Mouse (Mus musculus): ENCODE results near the gene Fam89b. TPM values are rescaled to one million over a fixed set of nuclear protein-coding genes. Genes with fewer than 3 reads are reported as not detected.

Fam89b gene
- polyA plus RNA-seq, 1 experiment: 33.5 TPM

- peaks cover 2% of the 10 kb centered on the region; the same call in 1 of the 2 replicates for H3K4me1 ChIP-seq (ENCODE audit: control insufficient read depth, insufficient read depth, low read length)
- TF ChIP-seq POLR2A (IDR thresholded peaks at IDR 0.05; ENCODE audit: borderline replicate concordance, control insufficient read depth, low read depth, low read length) (peak; percentile 8; the same call in 1 of the 2 replicates), CTCF (IDR thresholded peaks at IDR 0.05; ENCODE audit: control insufficient read depth, insufficient read depth, low read length) (no peak)
- no peak overlapping the region for H3K27ac ChIP-seq (ENCODE audit: control insufficient read depth, insufficient read depth, low read depth, low read length, poor library complexity)
- 90% methylated on average over 12 of the region's 12 CpGs for WGBS
- H3K4me3 ChIP-seq (replicated peaks; ENCODE audit: control insufficient read depth, low read depth, low read length): no peak overlapping the region
Measured at GRCm38 (mm10) chr19:5684236-5684635, 45.2 kb downstream of the Fam89b start.

DNA sequence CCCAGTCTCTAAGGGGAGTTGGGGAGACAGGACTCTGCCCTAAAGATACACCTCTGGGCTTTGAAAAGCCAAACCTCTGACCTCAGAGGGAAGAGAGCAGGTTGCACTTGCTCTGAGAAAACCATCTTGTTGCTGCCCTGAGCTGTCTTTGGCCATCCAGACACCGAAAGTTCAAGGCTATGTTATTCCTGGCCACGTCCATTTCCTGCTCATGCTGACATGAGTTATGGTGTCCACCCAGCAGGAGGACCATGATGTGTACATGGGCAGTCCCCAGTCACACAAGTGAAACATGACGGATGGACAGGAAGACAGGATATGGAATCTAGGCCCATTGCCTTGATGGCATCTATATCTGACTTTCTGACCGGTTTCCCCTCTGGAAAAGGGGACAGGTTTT, 49.0 kb downstream of the Fam89b start:
- no peak for TF ChIP-seq POLR2A (IDR thresholded peaks at IDR 0.05; ENCODE audit: borderline replicate concordance, control insufficient read depth, low read depth, low read length)
- no peak for TF ChIP-seq CTCF (IDR thresholded peaks at IDR 0.05; ENCODE audit: control insufficient read depth, insufficient read depth, low read length)
- Histone ChIP-seq H3K4me1 (ENCODE audit: control insufficient read depth, insufficient read depth, low read length) (no peaks in the 10 kb centered on the region), H3K27ac (ENCODE audit: control insufficient read depth, insufficient read depth, low read depth, low read length, poor library complexity) (no peak overlapping the region), H3K4me3 (replicated peaks; ENCODE audit: control insufficient read depth, low read depth, low read length) (no peak overlapping the region)
- WGBS: 85% methylated on average over 4 of the region's 4 CpGs

Other genes starting within 250 kb of the Fam89b start
- gene Mus81, start 241.3 kb downstream of the Fam89b start, polyA plus RNA-seq (2011; ENCODE audit: insufficient read depth, insufficient read length, low replicate concordance, missing spikeins): 43.1 and 55.9 TPM in 2 replicates
- gene Cfl1, start 239.2 kb downstream of the Fam89b start, polyA plus RNA-seq (2011; ENCODE audit: insufficient read depth, insufficient read length, low replicate concordance, missing spikeins): 441 and 478 TPM in 2 replicates
- 4.0 and 4.8 TPM in 2 replicates for gene 1700020D05Rik, start 225.9 kb downstream of the Fam89b start, polyA plus RNA-seq (2011; ENCODE audit: insufficient read depth, insufficient read length, low replicate concordance, missing spikeins)
- gene Snx32, start 219.1 kb downstream of the Fam89b start, polyA plus RNA-seq (2011; ENCODE audit: insufficient read depth, insufficient read length, low replicate concordance, missing spikeins): 15.6 and 32.5 TPM in 2 replicates
- gene Ovol1, start 169.0 kb downstream of the Fam89b start, polyA plus RNA-seq (2011; ENCODE audit: insufficient read depth, insufficient read length, low replicate concordance, missing spikeins): not detected in 2 replicates
- 7.4 and 12.4 TPM in 2 replicates for gene Ap5b1, start 161.6 kb downstream of the Fam89b start, polyA plus RNA-seq (2011; ENCODE audit: insufficient read depth, insufficient read length, low replicate concordance, missing spikeins)
- gene Rnaseh2c, start 127.8 kb downstream of the Fam89b start, polyA plus RNA-seq (2011; ENCODE audit: insufficient read depth, insufficient read length, low replicate concordance, missing spikeins): 68.6 and 132 TPM in 2 replicates
- 41.5 and 87.3 TPM in 2 replicates for gene Kat5, start 119.4 kb downstream of the Fam89b start, polyA plus RNA-seq (2011; ENCODE audit: insufficient read depth, insufficient read length, low replicate concordance, missing spikeins)
- 17.3 and 36.3 TPM in 2 replicates for gene Rela, start 92.2 kb downstream of the Fam89b start, polyA plus RNA-seq (2011; ENCODE audit: insufficient read depth, insufficient read length, low replicate concordance, missing spikeins)
- 72.2 and 101 TPM in 2 replicates for gene Sipa1, start 65.9 kb downstream of the Fam89b start, polyA plus RNA-seq (2011; ENCODE audit: insufficient read depth, insufficient read length, low replicate concordance, missing spikeins)
- gene Map3k11, start 40.9 kb downstream of the Fam89b start, polyA plus RNA-seq (2011; ENCODE audit: insufficient read depth, insufficient read length, low replicate concordance, missing spikeins): 26.8 and 60.5 TPM in 2 replicates
- 43.5 and 99.7 TPM in 2 replicates for gene Pcnx3, start 40.7 kb downstream of the Fam89b start, polyA plus RNA-seq (2011; ENCODE audit: insufficient read depth, insufficient read length, low replicate concordance, missing spikeins)
- gene Kcnk7, start 25.3 kb downstream of the Fam89b start, polyA plus RNA-seq (2011; ENCODE audit: insufficient read depth, insufficient read length, low replicate concordance, missing spikeins): not detected in 2 replicates
- 130 and 224 TPM in 2 replicates for gene Ehbp1l1, start 3.3 kb downstream of the Fam89b start, polyA plus RNA-seq (2011; ENCODE audit: insufficient read depth, insufficient read length, low replicate concordance, missing spikeins)
- gene Ltbp3, start 11.3 kb upstream of the Fam89b start, polyA plus RNA-seq (2011; ENCODE audit: insufficient read depth, insufficient read length, low replicate concordance, missing spikeins): 10.5 and 13.4 TPM in 2 replicates
- 26.8 and 38.8 TPM in 2 replicates for gene Scyl1, start 41.8 kb upstream of the Fam89b start, polyA plus RNA-seq (2011; ENCODE audit: insufficient read depth, insufficient read length, low replicate concordance, missing spikeins)
- gene Frmd8, start 145.6 kb upstream of the Fam89b start, polyA plus RNA-seq (2011; ENCODE audit: insufficient read depth, insufficient read length, low replicate concordance, missing spikeins): 14.3 and 18.1 TPM in 2 replicates
- 11.6 and 24.6 TPM in 2 replicates for gene Slc25a45, start 148.2 kb upstream of the Fam89b start, polyA plus RNA-seq (2011; ENCODE audit: insufficient read depth, insufficient read length, low replicate concordance, missing spikeins)
- gene Tigd3, start 164.5 kb upstream of the Fam89b start, polyA plus RNA-seq (2011; ENCODE audit: insufficient read depth, insufficient read length, low replicate concordance, missing spikeins): 4.4 and 6.4 TPM in 2 replicates
- gene Dpf2, start 183.4 kb upstream of the Fam89b start, polyA plus RNA-seq (2011; ENCODE audit: insufficient read depth, insufficient read length, low replicate concordance, missing spikeins): 31.1 and 60.8 TPM in 2 replicates
- 2.3 and 5.3 TPM in 2 replicates for gene Cdc42ep2, start 195.2 kb upstream of the Fam89b start, polyA plus RNA-seq (2011; ENCODE audit: insufficient read depth, insufficient read length, low replicate concordance, missing spikeins)
- 41.9 and 79.8 TPM in 2 replicates for gene Pola2, start 234.5 kb upstream of the Fam89b start, polyA plus RNA-seq (2011; ENCODE audit: insufficient read depth, insufficient read length, low replicate concordance, missing spikeins)

Data from bone marrow, adult 2 months (tissue).